Mouse (Mus musculus): ENCODE measurements around the gene Ssh1.
A peak's percentile ranks its signal among the peaks of the same experiment; 100 is the strongest.

Gene Ssh1

DNA sequence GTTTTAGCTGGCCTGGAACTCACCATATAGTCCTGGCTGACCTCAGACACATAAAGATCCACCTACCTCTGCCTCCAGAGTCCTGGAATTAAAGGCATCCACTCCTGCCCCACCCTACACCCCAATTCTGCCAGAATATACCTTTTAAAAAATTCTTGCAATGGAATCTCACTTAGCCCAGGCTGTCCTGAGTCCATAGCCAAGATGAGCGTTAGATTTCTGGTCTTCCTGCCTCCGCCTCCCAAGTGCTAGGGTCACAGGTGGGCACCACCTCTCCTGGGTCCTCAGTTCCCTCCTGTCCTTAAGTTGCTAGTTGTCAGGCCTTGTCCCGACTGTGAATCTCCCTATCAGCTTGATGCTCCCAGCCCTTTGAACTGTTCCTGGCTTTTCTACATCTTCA lies 61.4 kb downstream of the Ssh1 start:
- DNase-seq (ENCODE audit: low spot score in 2 of 2): no peak

DNA sequence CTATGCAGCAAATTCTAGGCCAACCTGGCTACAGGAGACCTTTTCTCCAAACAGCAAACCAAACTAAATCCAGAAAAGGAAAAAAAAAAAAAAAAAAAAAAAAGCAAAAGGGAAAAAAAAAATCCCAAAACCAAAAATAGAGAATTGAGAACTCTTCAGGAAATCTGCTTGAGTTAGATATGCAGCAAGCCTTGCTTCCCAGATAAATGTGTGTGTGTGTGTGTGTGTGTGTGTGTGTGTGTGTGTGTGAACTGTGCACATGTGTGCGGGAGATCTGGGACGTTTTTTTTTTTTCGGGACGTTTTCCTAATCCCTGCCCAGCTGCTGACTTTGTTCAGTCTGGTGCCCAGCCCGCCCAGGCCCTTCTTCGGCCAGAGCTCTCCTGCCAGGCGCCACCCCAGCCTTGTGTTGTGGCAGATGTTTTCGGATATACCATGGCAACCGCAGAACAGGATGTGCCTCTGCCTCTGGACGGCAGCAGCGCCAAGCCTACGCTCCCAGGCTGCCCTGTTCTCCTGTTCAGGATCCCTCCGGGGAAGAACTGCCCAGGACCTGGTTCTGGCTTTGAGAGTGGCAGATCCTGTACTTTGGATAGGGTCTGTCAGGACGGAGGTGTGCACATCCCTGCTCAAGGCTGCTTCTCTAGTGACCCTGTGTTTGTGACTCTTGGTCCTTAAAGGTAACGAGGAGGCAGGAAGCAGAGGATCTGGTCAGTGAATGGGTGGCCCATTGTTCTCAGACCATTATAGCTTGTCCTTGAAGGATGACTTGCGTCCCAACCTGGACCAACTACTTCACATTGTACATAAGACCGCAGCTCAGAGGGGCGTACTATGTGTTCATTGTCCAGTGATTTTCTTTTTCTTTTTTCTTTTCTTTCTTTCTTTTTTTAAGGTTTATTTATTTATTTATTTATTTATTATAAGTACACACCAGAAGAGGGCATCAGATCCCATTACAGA lies 62.8 kb downstream of the Ssh1 start:
- peak; percentile 26 to 60 for DNase-seq (ENCODE audit: low spot score in 2 of 2)

GRCm38 (mm10) chr5:113929950-113930647 lies 63.6 kb downstream of the Ssh1 start:
- DNase-seq (ENCODE audit: low spot score in 2 of 2): no peak

- DNase-seq (ENCODE audit: low spot score in 2 of 2): no peak
Measured at GRCm38 (mm10) chr5:113929526-113929925, 64.2 kb downstream of the Ssh1 start.

DNA sequence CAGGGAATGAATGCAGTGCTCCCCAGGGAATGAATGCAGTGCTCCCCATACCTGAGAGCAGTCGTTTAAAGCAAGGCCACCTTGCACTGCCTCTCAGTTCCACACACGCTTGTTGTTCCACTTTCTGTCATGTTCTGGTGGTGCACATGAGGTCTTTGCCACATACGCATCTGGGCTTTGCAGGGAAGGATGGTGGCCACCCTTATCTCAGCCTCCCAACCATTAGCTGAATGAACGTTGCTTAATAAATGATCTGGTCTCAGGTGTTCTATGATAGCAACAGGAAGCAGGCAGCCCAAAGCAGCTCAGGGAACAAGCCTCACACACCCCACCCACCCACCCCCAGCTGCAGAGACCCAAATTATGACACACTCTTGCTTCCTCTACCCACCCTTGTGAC lies 69.1 kb downstream of the Ssh1 start:
- DNase-seq (ENCODE audit: low spot score in 2 of 2): no peak

- no peak for DNase-seq (ENCODE audit: low spot score in 2 of 2)
Measured at GRCm38 (mm10) chr5:113921310-113922166, 72.2 kb downstream of the Ssh1 start.

GRCm38 (mm10) chr5:113919060-113919459 lies 74.6 kb downstream of the Ssh1 start:
- no peak for DNase-seq (ENCODE audit: low spot score in 2 of 2)

DNA sequence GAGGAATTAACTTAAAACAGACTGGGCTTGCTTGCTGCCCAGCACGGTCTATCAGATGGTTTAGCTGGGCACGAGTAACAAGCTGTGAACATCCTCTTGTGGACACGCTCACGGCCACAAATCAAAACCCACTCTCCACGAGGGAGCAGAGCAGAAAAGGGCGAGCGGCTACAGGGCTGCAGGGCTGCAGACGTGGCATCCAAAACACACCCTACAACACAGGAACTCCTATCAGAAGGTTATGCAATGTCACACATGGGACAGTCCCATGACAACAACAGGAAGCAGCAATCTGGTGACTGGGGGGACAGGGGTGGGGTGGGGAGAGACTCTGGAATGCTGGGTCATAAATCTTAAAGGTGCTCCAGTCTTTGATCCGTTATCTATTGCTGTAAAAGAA lies 75.0 kb downstream of the Ssh1 start:
- DNase-seq (ENCODE audit: low spot score in 2 of 2): peak; percentile 51 to 61

DNA sequence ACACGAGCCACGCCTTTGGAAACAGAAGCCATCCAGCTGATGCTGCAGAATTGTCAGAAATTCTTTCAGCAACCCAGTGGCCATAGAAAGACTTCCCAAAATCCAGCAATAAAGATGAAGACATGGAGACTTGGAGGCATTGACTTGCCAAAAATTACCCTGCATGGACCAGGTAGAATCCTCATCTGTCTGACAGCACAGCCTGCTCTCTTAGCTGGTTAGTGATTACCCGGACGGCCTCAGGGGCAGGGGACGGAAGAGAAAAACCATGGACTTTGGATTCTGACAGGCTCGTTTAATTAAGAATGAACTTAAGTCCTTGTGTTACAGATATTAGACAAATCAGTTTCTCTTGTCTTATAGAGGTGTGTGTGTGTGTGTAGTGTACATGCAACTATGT lies 83.0 kb downstream of the Ssh1 start:
- no peak for DNase-seq (ENCODE audit: low spot score in 2 of 2)

DNA sequence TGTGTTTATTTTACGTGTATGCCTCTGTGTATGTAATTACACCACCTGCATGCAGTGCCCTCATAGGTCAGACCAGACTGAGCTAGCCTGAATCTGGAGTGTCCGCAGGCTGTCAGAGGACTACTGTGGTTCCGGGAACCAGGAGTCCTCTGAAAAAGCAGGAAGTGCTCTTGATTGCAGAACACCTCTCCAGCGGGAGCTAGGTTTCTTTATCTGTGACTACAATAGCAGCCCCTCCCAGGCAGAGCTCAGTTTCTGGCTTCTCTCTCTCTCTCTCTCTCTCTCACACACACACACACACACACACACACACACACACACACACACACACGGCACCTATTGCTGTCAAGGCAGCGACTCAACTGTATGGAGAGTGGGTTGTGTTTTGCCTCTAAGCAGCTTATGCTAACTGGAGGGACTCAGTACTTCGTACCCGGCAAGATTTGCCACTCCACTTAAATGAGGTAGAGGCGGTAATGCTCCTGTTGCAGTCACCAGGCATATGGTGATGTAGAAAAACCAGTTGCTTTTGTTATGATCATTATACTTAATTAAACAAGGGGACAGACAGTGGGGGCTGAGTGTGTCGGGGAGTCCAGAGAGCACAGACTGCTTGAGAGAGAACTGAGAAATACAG lies 83.5 kb downstream of the Ssh1 start:
- DNase-seq (ENCODE audit: low spot score in 2 of 2): no peak

DNA sequence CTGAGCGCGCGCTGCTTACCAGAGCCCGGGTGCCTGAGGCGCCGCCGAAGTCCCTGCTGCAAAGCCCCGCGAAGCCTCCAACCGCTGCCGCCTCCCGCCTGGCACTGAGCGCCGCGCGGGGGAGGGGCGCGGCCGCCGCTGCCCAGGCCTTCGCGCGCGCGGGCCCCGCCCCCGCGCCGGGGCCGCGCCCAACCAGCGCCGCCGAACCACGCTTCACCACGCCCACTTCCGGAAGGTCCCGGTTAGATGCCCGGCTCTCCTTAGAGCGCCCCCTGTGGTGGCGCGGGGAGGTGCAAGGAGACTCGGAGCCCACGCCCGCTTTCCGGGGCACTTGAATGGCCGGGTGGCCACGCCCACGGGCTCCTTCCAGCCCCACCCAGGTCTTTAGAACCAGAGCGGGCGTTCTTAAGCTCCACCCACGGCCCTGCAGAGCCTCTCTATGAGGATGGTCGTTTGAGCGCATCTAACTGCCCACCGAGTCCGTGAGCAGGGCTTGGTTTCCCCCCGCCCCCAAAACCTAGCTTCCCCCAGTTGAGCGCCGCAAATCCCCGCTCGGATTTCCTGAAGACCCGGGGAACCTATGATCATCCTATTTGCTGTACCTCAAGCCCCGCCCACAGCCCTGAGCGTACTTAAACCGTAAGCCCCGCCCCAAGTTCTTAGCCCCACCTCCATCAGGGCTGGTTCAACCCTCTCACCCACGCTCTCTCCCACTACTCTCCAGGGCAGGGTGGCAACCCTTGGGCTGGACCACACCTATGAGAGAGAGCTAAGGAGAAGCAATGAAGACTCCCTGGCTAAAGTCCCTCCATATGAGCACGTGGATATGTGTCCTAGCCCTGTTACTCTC lies 84.9 kb downstream of the Ssh1 start, which contains the start of gene Coro1c:
Gene Coro1c, minus strand, starts transcription at position 167 of the 850 bp plus-strand sequence.
- DNase-seq (ENCODE audit: low spot score in 2 of 2): peak; percentile 99 to 100

- DNase-seq (ENCODE audit: low spot score in 2 of 2): peak; percentile 68 to 79
Measured at GRCm38 (mm10) chr5:113907786-113908567, 85.7 kb downstream of the Ssh1 start.

- DNase-seq (ENCODE audit: low spot score in 2 of 2): peak; percentile 74 to 80
Measured at GRCm38 (mm10) chr5:113906958-113907735, 86.5 kb downstream of the Ssh1 start.

- DNase-seq (ENCODE audit: low spot score in 2 of 2): no peak
Measured at GRCm38 (mm10) chr5:113904987-113905386, 88.7 kb downstream of the Ssh1 start.

DNA sequence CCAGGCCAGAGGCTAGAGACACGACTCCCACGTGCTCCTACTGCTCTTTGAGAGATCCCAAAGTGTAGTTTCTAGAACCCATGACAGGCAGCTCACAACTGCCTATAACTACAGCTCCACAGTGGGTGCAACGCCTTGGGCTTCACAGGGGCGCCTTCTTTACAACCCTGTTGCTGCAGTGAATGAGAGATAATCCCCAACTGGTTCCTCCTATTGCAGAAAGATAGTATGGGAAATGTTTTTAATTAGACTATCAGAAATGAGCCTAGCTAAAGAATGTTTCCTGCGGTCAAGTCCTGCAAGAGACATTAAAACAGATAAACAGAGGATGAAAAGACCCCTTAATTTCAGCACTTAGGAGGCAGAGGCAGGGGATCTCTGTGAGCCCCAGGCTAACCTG lies 90.7 kb downstream of the Ssh1 start:
- DNase-seq (ENCODE audit: low spot score in 2 of 2): no peak

DNA sequence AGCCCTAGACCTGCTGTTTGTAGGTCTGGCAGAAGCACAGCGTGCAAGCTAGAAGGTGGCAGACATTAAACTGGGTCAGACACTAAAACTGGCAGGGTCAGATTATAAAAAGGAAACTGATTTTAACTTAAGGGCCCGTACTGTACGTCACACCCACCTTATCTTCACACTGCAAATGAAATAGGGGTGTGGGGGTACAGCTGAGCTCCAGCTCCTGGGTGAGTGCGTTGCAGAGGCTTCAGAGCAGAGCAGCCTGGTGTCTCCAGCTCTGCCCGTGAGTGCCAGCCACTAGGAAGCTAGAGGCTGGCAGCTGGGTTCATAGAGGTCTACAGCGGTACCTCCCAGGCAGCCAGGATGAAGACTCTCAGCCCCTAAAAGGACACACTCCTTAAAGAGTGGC lies 91.7 kb downstream of the Ssh1 start:
- DNase-seq (ENCODE audit: low spot score in 2 of 2): peak; percentile 15 to 26

DNA sequence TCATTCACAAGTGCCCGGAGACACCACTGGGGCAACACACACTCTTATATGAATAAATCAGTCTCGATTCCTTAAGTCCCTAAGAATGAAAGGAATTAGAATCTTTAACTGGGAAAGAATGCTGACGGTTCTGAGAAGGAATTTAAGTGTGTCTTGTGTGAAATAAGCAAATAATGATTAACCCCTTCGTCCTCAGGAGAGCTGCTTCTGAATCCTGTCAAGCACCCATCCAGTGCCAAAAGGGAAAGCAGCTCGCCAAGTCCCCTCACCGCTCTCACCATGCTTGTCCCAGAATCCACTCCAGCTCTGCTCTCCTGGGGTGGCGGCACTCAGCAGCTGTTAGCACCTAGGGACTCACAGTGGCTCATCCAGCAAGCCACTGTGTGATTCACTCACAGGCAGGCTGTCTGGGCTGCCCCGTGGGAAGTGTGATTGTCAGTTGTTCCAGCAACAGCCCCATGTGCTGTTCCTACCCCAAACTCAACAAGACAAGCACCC lies 92.6 kb downstream of the Ssh1 start:
- no peak for DNase-seq (ENCODE audit: low spot score in 2 of 2)

DNA sequence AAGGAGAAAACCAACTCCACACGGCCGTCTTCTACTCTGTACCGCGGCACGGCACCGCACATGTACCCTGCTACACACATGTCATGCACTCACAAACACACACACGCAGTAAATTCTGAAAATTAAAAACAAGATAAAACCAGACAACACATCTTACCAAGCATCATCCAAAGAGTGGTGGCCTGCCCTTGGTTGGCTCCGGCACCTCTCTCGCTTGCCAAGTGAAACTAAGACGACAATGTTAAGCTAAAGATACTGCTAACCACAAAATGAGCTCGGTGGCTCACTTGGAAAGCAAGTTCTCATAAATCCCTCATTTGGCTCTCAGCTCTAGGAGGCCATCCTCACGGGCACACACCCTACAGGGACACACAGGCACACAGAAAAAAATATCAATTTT lies 94.2 kb downstream of the Ssh1 start:
- DNase-seq (ENCODE audit: low spot score in 2 of 2): peak in 1 of 2 experiments; percentile 21

- no peak for DNase-seq (ENCODE audit: low spot score in 2 of 2)
Measured at GRCm38 (mm10) chr5:113892005-113892404, 101.7 kb downstream of the Ssh1 start.

Measured in natural killer cell, adult 2 months (primary cell).